Mouse (Mus musculus) heart, embryonic 16.5 days (tissue): ENCODE data around the gene Galnt10. TPM values are rescaled to one million over a fixed set of nuclear protein-coding genes. Genes with fewer than 3 reads are reported as not detected.

Experiments used
- ATAC-seq: fragments of 200-750 bp; cut with Nextera tagmentation; replicated peaks from 2 replicates; pipeline ENCODE4 v1.8.0; 2017; ENCODE audit warnings: moderate number of reproducible peaks; ENCODE audit not compliant: insufficient read depth, low FRiP score; ENCODE audit errors: extremely low read depth
- H3K27ac ChIP-seq: fragments of 300-500 bp; sonication (generic); 2 replicates; pipeline ENCODE4 v1.5.1; 2014; ENCODE audit warnings: mild to moderate bottlenecking, low read length, control low read depth, moderate library complexity
- H3K27me3 ChIP-seq: fragments of 300-500 bp; sonication (generic); 2 replicates; pipeline ENCODE4 v1.6.1; 2014; ENCODE audit warnings: low read length, mixed read lengths; ENCODE audit not compliant: control insufficient read depth, insufficient read depth
- H3K36me3 ChIP-seq: fragments of 300-500 bp; sonication (generic); 2 replicates; pipeline ENCODE4 v1.6.1; 2014; ENCODE audit not compliant: control insufficient read depth, insufficient read depth
- H3K4me1 ChIP-seq: fragments of 300-500 bp; sonication (generic); 2 replicates; pipeline ENCODE4 v1.6.1; 2014; ENCODE audit warnings: low read length, mixed read lengths; ENCODE audit not compliant: control insufficient read depth, insufficient read depth
- H3K4me2 ChIP-seq: fragments of 300-500 bp; sonication (generic); 2 replicates; pipeline ENCODE4 v1.6.1; 2014; ENCODE audit warnings: low read depth, mild to moderate bottlenecking, control low read depth, low read length
- H3K4me3 ChIP-seq: fragments of 300-500 bp; sonication (generic); 2 replicates; pipeline ENCODE4 v1.5.1; 2014; ENCODE audit warnings: mild to moderate bottlenecking, control low read depth, low read length
- H3K9ac ChIP-seq: fragments of 300-500 bp; sonication (generic); 2 replicates; pipeline ENCODE4 v1.6.1; 2014; ENCODE audit warnings: low read length, control low read depth
- H3K9me3 ChIP-seq: fragments of 300-500 bp; sonication (generic); replicated peaks from 2 replicates; pipeline ENCODE4 v1.6.1; 2016; ENCODE audit warnings: low read length; ENCODE audit not compliant: control insufficient read depth
- WGBS: fragments of 180-500 bp; shearing (Covaris S2); extraction: QIAGEN DNeasy Blood & Tissue Kit; methylation state at CpG from one replicate; pipeline ENCODE4 v1.1.7; 2014; 5-methylcytosine and 5-hydroxymethylcytosine counted together
- polyA plus RNA-seq: library from polyadenylated mRNA; unstranded; fragments of >200 nt; fragmentation: Nextera tagmentation; extraction: Ambion mirVana; gene quantifications from 2 replicates; pipeline ENCODE4 v1.2.1, GENCODE M21; 2015

Galnt10 gene
- polyA plus RNA-seq, 1 experiment from 2014 or later: 9.3 TPM

- 52% methylated on average over 11 of the region's 11 CpGs for WGBS
These were observed 56.1 kb downstream of the Galnt10 start for GRCm38 (mm10) chr11:57701193-57701925.

DNA sequence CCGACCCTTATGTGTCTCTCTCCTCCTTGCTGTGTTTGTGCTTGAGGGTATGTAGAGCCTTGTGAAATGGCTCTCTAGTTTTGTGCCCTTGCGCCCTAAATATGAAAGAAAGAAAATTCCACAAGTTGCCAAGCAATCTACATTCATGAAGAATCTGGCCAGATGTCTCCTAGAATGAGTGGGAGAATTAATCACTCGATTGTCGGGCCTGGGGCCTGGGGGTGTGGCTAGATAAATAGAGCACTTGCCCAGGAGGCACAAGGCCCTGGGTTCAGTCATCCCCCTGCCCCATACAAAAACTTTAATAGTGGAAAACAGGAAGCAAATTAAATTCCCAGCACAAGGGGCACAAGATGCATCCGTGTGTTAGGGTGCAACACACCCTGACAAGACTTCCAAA is 56.7 kb downstream of the Galnt10 start:
- Histone ChIP-seq H3K4me3 (no peak overlapping the region), H3K9me3 (peaks cover 9% of the 10 kb centered on the region), H3K9ac (no peak overlapping the region), H3K36me3 (peaks cover 3% of the 10 kb centered on the region), H3K27ac (peak overlapping the region; percentile 19; the same call in 1 of the 2 replicates), H3K4me1 (peaks cover 13% of the 10 kb centered on the region), H3K27me3 (no peaks in the 10 kb centered on the region), H3K4me2 (no peak overlapping the region)
- 58% methylated on average over 5 of the region's 5 CpGs for WGBS
- no peak for ATAC-seq

More at GRCm38 (mm10) chr11:57701193-57701925, 56.1 kb downstream of the Galnt10 start:
- Histone ChIP-seq H3K4me3 (no peak overlapping the region), H3K9me3 (peaks cover 7% of the 10 kb centered on the region; the same call in 1 of the 2 replicates), H3K27me3 (no peaks in the 10 kb centered on the region), H3K4me2 (no peak overlapping the region), H3K4me1 (peaks cover 13% of the 10 kb centered on the region), H3K36me3 (peaks cover 3% of the 10 kb centered on the region), H3K9ac (no peak overlapping the region), H3K27ac (peak overlapping the region; percentile 19; the same call in 1 of the 2 replicates)
- no peak for ATAC-seq

GRCm38 (mm10) chr11:57706620-57707019 is 61.4 kb downstream of the Galnt10 start:
- Histone ChIP-seq H3K27me3 (no peaks in the 10 kb centered on the region), H3K27ac (no peak overlapping the region), H3K9me3 (peaks cover 12% of the 10 kb centered on the region), H3K9ac (no peak overlapping the region), H3K4me1 (peaks cover 3% of the 10 kb centered on the region; the same call in 1 of the 2 replicates), H3K36me3 (peaks cover 3% of the 10 kb centered on the region), H3K4me3 (no peak overlapping the region), H3K4me2 (no peak overlapping the region)
- WGBS: 68% methylated on average over 1 of the region's 1 CpGs
- no peak for ATAC-seq

DNA sequence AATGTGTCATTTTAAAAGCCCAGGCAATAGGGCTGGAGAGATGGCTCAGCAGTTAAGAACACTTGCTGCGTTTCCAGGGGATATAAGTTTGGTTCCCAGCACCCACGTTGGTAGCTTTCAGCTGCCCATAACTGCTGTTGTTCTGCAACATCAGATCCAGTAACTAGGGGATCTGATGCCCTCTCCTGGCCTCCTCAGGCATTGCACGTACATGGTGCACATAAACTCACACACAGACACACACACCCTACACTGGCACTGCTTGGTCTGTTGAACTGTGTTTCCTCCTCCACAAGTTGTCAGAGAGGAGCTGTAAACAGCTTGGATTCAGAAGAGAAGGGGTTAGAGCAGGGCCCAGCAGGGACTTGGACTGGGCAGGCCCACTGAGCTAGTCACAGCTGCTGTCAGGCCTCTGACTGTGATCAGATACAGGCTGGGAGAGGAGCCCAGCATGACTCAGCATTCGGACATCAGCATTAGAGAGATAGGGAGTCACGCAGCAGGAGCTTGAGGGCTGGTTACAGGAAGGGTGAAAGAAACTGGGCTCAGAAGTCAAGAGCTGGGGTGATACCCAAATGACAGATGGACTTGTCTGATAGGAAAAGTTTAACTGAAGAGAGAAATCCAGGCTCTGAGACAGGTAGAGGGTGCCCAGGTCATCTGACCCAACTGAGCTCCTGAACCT is 62.0 kb downstream of the Galnt10 start:
- peaks cover 12% of the 10 kb centered on the region for H3K9me3 ChIP-seq
- no peak overlapping the region for H3K4me2 ChIP-seq
- no peak for ATAC-seq
- no peak overlapping the region for H3K27ac ChIP-seq
- 75% methylated on average over 5 of the region's 5 CpGs for WGBS
- H3K9ac ChIP-seq: no peak overlapping the region
- no peaks in the 10 kb centered on the region for H3K27me3 ChIP-seq
- no peak overlapping the region for H3K4me3 ChIP-seq
- H3K36me3 ChIP-seq: peaks cover 3% of the 10 kb centered on the region
- H3K4me1 ChIP-seq: no peaks in the 10 kb centered on the region

DNA sequence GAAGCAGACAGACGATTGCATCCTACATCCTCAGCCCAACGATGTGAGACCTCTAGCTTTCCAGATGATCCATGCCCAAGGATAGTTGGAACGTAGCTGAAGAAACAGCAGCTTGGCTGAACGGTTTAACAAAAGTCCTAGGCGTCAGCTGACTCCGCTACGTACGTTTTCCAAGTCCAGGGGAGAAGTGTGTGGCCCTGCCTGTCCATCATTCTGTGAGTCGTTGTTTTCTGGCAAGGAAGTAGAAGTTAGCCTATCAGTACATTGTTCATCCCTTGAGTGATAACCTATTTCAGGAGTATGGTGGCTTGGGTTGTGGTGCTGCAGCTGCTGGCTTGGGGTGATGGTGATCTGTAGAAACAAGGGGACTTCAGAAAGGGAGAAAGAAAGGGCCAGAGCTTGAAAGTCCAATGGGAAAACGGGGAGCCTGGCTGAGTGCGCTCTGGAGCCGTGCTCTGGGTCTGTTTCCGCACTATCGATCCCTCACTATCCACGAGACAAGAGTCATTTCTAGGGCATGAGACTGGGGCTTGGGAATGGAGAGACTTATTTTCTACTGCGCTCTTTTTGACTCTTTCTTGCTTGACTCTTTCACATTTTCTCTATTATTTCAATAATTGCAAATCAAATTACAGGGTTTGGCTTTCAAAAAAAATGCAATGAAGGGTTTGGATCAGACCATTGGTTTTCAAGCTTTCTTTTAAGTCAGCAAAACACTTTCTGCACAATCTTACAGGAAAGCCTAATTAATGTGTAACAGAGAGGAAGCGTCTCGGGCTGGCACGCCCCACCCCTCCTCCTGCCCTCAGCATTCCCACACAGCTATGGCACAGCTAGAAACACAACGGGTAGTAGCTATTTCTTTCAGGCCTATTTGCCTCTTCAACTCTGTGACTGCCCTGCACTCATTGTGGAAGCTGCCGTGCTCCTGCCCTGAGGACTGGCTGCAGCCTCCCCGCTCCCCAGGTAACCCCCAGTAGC is 63.2 kb downstream of the Galnt10 start:
- H3K4me1 ChIP-seq: no peaks in the 10 kb centered on the region
- no peaks in the 10 kb centered on the region for H3K27me3 ChIP-seq
- H3K27ac ChIP-seq: no peak overlapping the region
- ATAC-seq: no peak
- peaks cover 3% of the 10 kb centered on the region for H3K36me3 ChIP-seq
- H3K4me3 ChIP-seq: no peak overlapping the region
- H3K4me2 ChIP-seq: no peak overlapping the region
- peaks cover 12% of the 10 kb centered on the region for H3K9me3 ChIP-seq
- 75% methylated on average over 22 of the region's 22 CpGs for WGBS
- H3K9ac ChIP-seq: no peak overlapping the region

GRCm38 (mm10) chr11:57713960-57714359 is 68.7 kb downstream of the Galnt10 start:
- Histone ChIP-seq H3K9ac (no peak overlapping the region), H3K4me1 (no peaks in the 10 kb centered on the region), H3K27ac (no peak overlapping the region), H3K36me3 (no peaks in the 10 kb centered on the region), H3K9me3 (no peaks in the 10 kb centered on the region), H3K4me2 (no peak overlapping the region), H3K4me3 (no peak overlapping the region), H3K27me3 (no peaks in the 10 kb centered on the region)
- ATAC-seq: no peak
- 65% methylated on average over 6 of the region's 6 CpGs for WGBS

- Histone ChIP-seq H3K9ac (no peak overlapping the region), H3K4me3 (no peak overlapping the region), H3K4me2 (no peak overlapping the region), H3K27me3 (no peaks in the 10 kb centered on the region), H3K27ac (no peak overlapping the region), H3K4me1 (peaks cover 4% of the 10 kb centered on the region; the same call in 1 of the 2 replicates), H3K9me3 (no peaks in the 10 kb centered on the region), H3K36me3 (0 out of 2 replicates have a peak, but pooled peaks cover 2% of the 10 kb centered on the region)
- no peak for ATAC-seq
- WGBS: 86% methylated on average over 3 of the region's 3 CpGs
These were observed 71.5 kb downstream of the Galnt10 start for GRCm38 (mm10) chr11:57716721-57717120.

GRCm38 (mm10) chr11:57717432-57717831 is 72.2 kb downstream of the Galnt10 start:
- no peak overlapping the region for H3K9ac ChIP-seq
- no peak overlapping the region for H3K27ac ChIP-seq
- H3K9me3 ChIP-seq: no peaks in the 10 kb centered on the region
- H3K4me3 ChIP-seq: no peak overlapping the region
- H3K36me3 ChIP-seq: 0 out of 2 replicates have a peak, but pooled peaks cover 2% of the 10 kb centered on the region
- 76% methylated on average over 3 of the region's 3 CpGs for WGBS
- ATAC-seq: no peak
- peaks cover 4% of the 10 kb centered on the region; the same call in 1 of the 2 replicates for H3K4me1 ChIP-seq
- H3K4me2 ChIP-seq: no peak overlapping the region
- H3K27me3 ChIP-seq: no peaks in the 10 kb centered on the region
